Mouse (Mus musculus) cerebellum, adult 2 months (tissue): ENCODE results near the gene Cenpk.

Experiments used
- CTCF ChIP-seq: fragments of 200-500 bp; IDR thresholded peaks from 2 replicates; pipeline ENCODE4 v1.5.1; 2011; ENCODE audit warnings: low read depth, mild to moderate bottlenecking, control low read depth, low read length, moderate library complexity, borderline replicate concordance; ENCODE audit not compliant: insufficient read depth
- POLR2A ChIP-seq: fragments of 200-500 bp; IDR thresholded peaks from 2 replicates; pipeline ENCODE4 v1.6.1; 2011; ENCODE audit warnings: low read length, control low read depth, borderline replicate concordance; ENCODE audit not compliant: insufficient read depth

- TF ChIP-seq POLR2A: no peak
- TF ChIP-seq CTCF: no peak
Observed at GRCm38 (mm10) chr13:104285737-104286311, 57.4 kb downstream of the Cenpk start.
